Mouse (Mus musculus): ENCODE results near the gene Pank1. TPM values are rescaled to one million over a fixed set of nuclear protein-coding genes. Genes with fewer than 3 reads are reported as not detected.
A peak's percentile ranks its signal among the peaks of the same experiment; 100 is the strongest.

Gene Pank1
- polyA plus RNA-seq, 1 experiment from 2014 or later, result 8.3 TPM

- peaks cover 2% of the 10 kb centered on the region; the same call in 1 of the 2 replicates for H3K36me3 ChIP-seq (replicated peaks)
- H3K4me1 ChIP-seq (replicated peaks), result peaks cover 58% of the 10 kb centered on the region
- H3K9ac ChIP-seq, result no peak overlapping the region
- H3K4me2 ChIP-seq, result peak overlapping the region; percentile 50
- 37% methylated on average over 7 of the region's 7 CpGs for WGBS (ENCODE audit: insufficient replicate concordance)
- no peaks in the 10 kb centered on the region for H3K27me3 ChIP-seq
- ATAC-seq (ENCODE audit: insufficient read depth), result no peak
- H3K4me3 ChIP-seq (replicated peaks), result peak overlapping the region; percentile 17
- H3K27ac ChIP-seq (replicated peaks), result no peak overlapping the region
- no peaks in the 10 kb centered on the region for H3K9me3 ChIP-seq (replicated peaks)
Observed at GRCm38 (mm10) chr19:34846005-34846404, 33.2 kb downstream of the Pank1 start.

- Histone ChIP-seq H3K4me3 (replicated peaks) (no peak overlapping the region), H3K27me3 (no peaks in the 10 kb centered on the region), H3K36me3 (replicated peaks) (peaks cover 9% of the 10 kb centered on the region; the same call in 1 of the 2 replicates), H3K27ac (replicated peaks) (peak overlapping the region; percentile 33; the same call in 1 of the 2 replicates), H3K9ac (no peak overlapping the region), H3K4me2 (peak overlapping the region; percentile 41; the same call in 1 of the 2 replicates), H3K4me1 (replicated peaks) (peaks cover 58% of the 10 kb centered on the region), H3K9me3 (replicated peaks) (no peaks in the 10 kb centered on the region)
- no peak for ATAC-seq (ENCODE audit: insufficient read depth)
- 47% methylated on average over 8 of the region's 8 CpGs for WGBS (ENCODE audit: insufficient replicate concordance)
Observed at GRCm38 (mm10) chr19:34845331-34845730, 33.9 kb downstream of the Pank1 start.

GRCm38 (mm10) chr19:34844760-34845159, 34.5 kb downstream of the Pank1 start:
- H3K9ac ChIP-seq, result no peak overlapping the region
- H3K36me3 ChIP-seq (replicated peaks), result peaks cover 11% of the 10 kb centered on the region; the same call in 1 of the 2 replicates
- no peaks in the 10 kb centered on the region for H3K27me3 ChIP-seq
- H3K9me3 ChIP-seq (replicated peaks), result no peaks in the 10 kb centered on the region
- H3K27ac ChIP-seq (replicated peaks), result peak overlapping the region; percentile 33; the same call in 1 of the 2 replicates
- peak overlapping the region; percentile 41 for H3K4me2 ChIP-seq
- H3K4me3 ChIP-seq (replicated peaks), result no peak overlapping the region
- peak; percentile 28; the same call in 1 of the 2 replicates for ATAC-seq (ENCODE audit: insufficient read depth)
- 12% methylated on average over 5 of the region's 5 CpGs for WGBS (ENCODE audit: insufficient replicate concordance)
- H3K4me1 ChIP-seq (replicated peaks), result peaks cover 58% of the 10 kb centered on the region

GRCm38 (mm10) chr19:34844047-34844446, 35.2 kb downstream of the Pank1 start:
- Histone ChIP-seq H3K4me3 (replicated peaks) (no peak overlapping the region), H3K4me1 (replicated peaks) (peaks cover 54% of the 10 kb centered on the region), H3K9ac (no peak overlapping the region), H3K27ac (replicated peaks) (no peak overlapping the region), H3K27me3 (no peaks in the 10 kb centered on the region), H3K36me3 (replicated peaks) (peaks cover 16% of the 10 kb centered on the region; the same call in 1 of the 2 replicates), H3K9me3 (replicated peaks) (no peaks in the 10 kb centered on the region), H3K4me2 (peak overlapping the region; percentile 41; the same call in 1 of the 2 replicates)
- WGBS (ENCODE audit: insufficient replicate concordance), result 16% methylated on average over 9 of the region's 9 CpGs
- ATAC-seq (ENCODE audit: insufficient read depth), result no peak

GRCm38 (mm10) chr19:34841719-34842506, 37.3 kb downstream of the Pank1 start:
- Histone ChIP-seq H3K27me3 (no peaks in the 10 kb centered on the region), H3K4me1 (replicated peaks) (peaks cover 49% of the 10 kb centered on the region), H3K36me3 (replicated peaks) (peaks cover 16% of the 10 kb centered on the region; the same call in 1 of the 2 replicates), H3K4me2 (no peak overlapping the region), H3K9ac (no peak overlapping the region), H3K27ac (replicated peaks) (no peak overlapping the region), H3K4me3 (replicated peaks) (no peak overlapping the region), H3K9me3 (replicated peaks) (no peaks in the 10 kb centered on the region)
- ATAC-seq (ENCODE audit: insufficient read depth), result no peak
- 18% methylated on average over 9 of the region's 9 CpGs for WGBS (ENCODE audit: insufficient replicate concordance)

- no peaks in the 10 kb centered on the region for H3K9me3 ChIP-seq (replicated peaks)
- peaks cover 17% of the 10 kb centered on the region for H3K4me1 ChIP-seq (replicated peaks)
- peaks cover 16% of the 10 kb centered on the region; the same call in 1 of the 2 replicates for H3K36me3 ChIP-seq (replicated peaks)
- no peaks in the 10 kb centered on the region for H3K27me3 ChIP-seq
- H3K4me3 ChIP-seq (replicated peaks), result no peak overlapping the region
- no peak overlapping the region for H3K27ac ChIP-seq (replicated peaks)
- H3K9ac ChIP-seq, result no peak overlapping the region
- 75% methylated on average over 9 of the region's 9 CpGs for WGBS (ENCODE audit: insufficient replicate concordance)
- H3K4me2 ChIP-seq, result no peak overlapping the region
- ATAC-seq (ENCODE audit: insufficient read depth), result no peak
Observed at GRCm38 (mm10) chr19:34838624-34839023, 40.6 kb downstream of the Pank1 start.

- ATAC-seq (ENCODE audit: insufficient read depth), result no peak
- Histone ChIP-seq H3K27ac (replicated peaks) (no peak overlapping the region), H3K4me3 (replicated peaks) (no peak overlapping the region), H3K9me3 (replicated peaks) (no peaks in the 10 kb centered on the region), H3K4me1 (replicated peaks) (no peaks in the 10 kb centered on the region; the same call in 1 of the 2 replicates), H3K36me3 (replicated peaks) (no peaks in the 10 kb centered on the region), H3K9ac (no peak overlapping the region), H3K4me2 (no peak overlapping the region), H3K27me3 (no peaks in the 10 kb centered on the region)
- WGBS (ENCODE audit: insufficient replicate concordance), result 65% methylated on average over 4 of the region's 4 CpGs
Observed at GRCm38 (mm10) chr19:34831702-34832101, 47.6 kb downstream of the Pank1 start.

- WGBS (ENCODE audit: insufficient replicate concordance), result 66% methylated on average over 5 of the region's 5 CpGs
- H3K4me1 ChIP-seq (replicated peaks), result no peaks in the 10 kb centered on the region; the same call in 1 of the 2 replicates
- no peaks in the 10 kb centered on the region for H3K9me3 ChIP-seq (replicated peaks)
- no peak for ATAC-seq (ENCODE audit: insufficient read depth)
- H3K4me2 ChIP-seq, result no peak overlapping the region
- no peak overlapping the region for H3K9ac ChIP-seq
- no peaks in the 10 kb centered on the region for H3K27me3 ChIP-seq
- H3K4me3 ChIP-seq (replicated peaks), result no peak overlapping the region
- H3K27ac ChIP-seq (replicated peaks), result no peak overlapping the region
- 0 out of 2 replicates have a peak, but pooled peaks cover 4% of the 10 kb centered on the region for H3K36me3 ChIP-seq (replicated peaks)
Observed at GRCm38 (mm10) chr19:34827916-34828635, 51.2 kb downstream of the Pank1 start.

GRCm38 (mm10) chr19:34827444-34827843, 51.8 kb downstream of the Pank1 start:
- no peak for ATAC-seq (ENCODE audit: insufficient read depth)
- 70% methylated on average over 6 of the region's 6 CpGs for WGBS (ENCODE audit: insufficient replicate concordance)
- H3K27ac ChIP-seq (replicated peaks), result no peak overlapping the region

GRCm38 (mm10) chr19:34825946-34826655, 53.2 kb downstream of the Pank1 start:
- Histone ChIP-seq H3K4me1 (replicated peaks) (no peaks in the 10 kb centered on the region), H3K27ac (replicated peaks) (no peak overlapping the region), H3K9ac (no peak overlapping the region), H3K4me3 (replicated peaks) (no peak overlapping the region), H3K27me3 (no peaks in the 10 kb centered on the region), H3K9me3 (replicated peaks) (no peaks in the 10 kb centered on the region), H3K36me3 (replicated peaks) (peaks cover 4% of the 10 kb centered on the region; the same call in 1 of the 2 replicates), H3K4me2 (no peak overlapping the region)
- WGBS (ENCODE audit: insufficient replicate concordance), result 51% methylated on average over 13 of the region's 13 CpGs
- no peak for ATAC-seq (ENCODE audit: insufficient read depth)

More at GRCm38 (mm10) chr19:34827444-34827843, 51.8 kb downstream of the Pank1 start:
- no peaks in the 10 kb centered on the region for H3K27me3 ChIP-seq
- H3K4me2 ChIP-seq, result no peak overlapping the region
- H3K9me3 ChIP-seq (replicated peaks), result no peaks in the 10 kb centered on the region
- H3K9ac ChIP-seq, result no peak overlapping the region
- H3K36me3 ChIP-seq (replicated peaks), result 0 out of 2 replicates have a peak, but pooled peaks cover 4% of the 10 kb centered on the region
- no peak overlapping the region for H3K4me3 ChIP-seq (replicated peaks)
- H3K4me1 ChIP-seq (replicated peaks), result no peaks in the 10 kb centered on the region; the same call in 1 of the 2 replicates

Measured in liver, embryonic 15.5 days (tissue).